ENCODE assay signal across 7 mouse cellular contexts in genomic region chr4:143412219-143413092, GRCm38 (mm10). TPM values are rescaled to one million over a fixed set of nuclear protein-coding genes. Genes with fewer than 3 reads are reported as not detected.
DNase-seq lines count a peak whose midpoint lies in the region; ATAC-seq lines count a peak whose summit lies in the region.

Gene Pramef8, plus strand, starts transcription at chr4:143412426.

- peak within 1 kb of the TSS; percentile 78 for H3K27ac ChIP-seq in embryonic facial prominence, embryonic 12.5 days
- H3K27ac ChIP-seq in limb, embryonic 11.5 days (replicated peaks; ENCODE audit: low read depth, low read length): peak within 1 kb of the TSS; percentile 45; the same call in 1 of the 2 replicates
- peak within 1 kb of the TSS; percentile 89 for H3K27ac ChIP-seq in midbrain, embryonic 14.5 days (replicated peaks; ENCODE audit: low read depth, low read length)

- under 1% methylated on average over 50 of the region's 50 CpGs for WGBS in embryonic facial prominence, embryonic 12.5 days
- WGBS in limb, embryonic 11.5 days: 1% methylated on average over 50 of the region's 50 CpGs
- under 1% methylated on average over 50 of the region's 50 CpGs for WGBS in midbrain, embryonic 14.5 days

- H3K4me3 ChIP-seq in embryonic facial prominence, embryonic 12.5 days: peak within 1 kb of the TSS; percentile 49
- peak within 1 kb of the TSS; percentile 52 for H3K4me3 ChIP-seq in limb, embryonic 11.5 days (ENCODE audit: low read depth, low read length)
- H3K4me3 ChIP-seq in midbrain, embryonic 14.5 days (replicated peaks; ENCODE audit: low read depth, low read length): peak within 1 kb of the TSS; percentile 54

- no peak within 1 kb of the TSS for H3K9ac ChIP-seq in embryonic facial prominence, embryonic 12.5 days
- peak within 1 kb of the TSS; percentile 43 for H3K9ac ChIP-seq in limb, embryonic 11.5 days (ENCODE audit: low read length)
- peak within 1 kb of the TSS; percentile 49 for H3K9ac ChIP-seq in midbrain, embryonic 14.5 days (replicated peaks; ENCODE audit: low read length)

- no peaks in the 10 kb centered on the region for H3K27me3 ChIP-seq in embryonic facial prominence, embryonic 12.5 days
- no peaks in the 10 kb centered on the region for H3K27me3 ChIP-seq in limb, embryonic 11.5 days (ENCODE audit: control insufficient read depth, insufficient read depth, low read length)
- H3K27me3 ChIP-seq in midbrain, embryonic 14.5 days (ENCODE audit: control insufficient read depth, insufficient read depth, low read length): no peaks in the 10 kb centered on the region

- ATAC-seq in embryonic facial prominence, embryonic 12.5 days (ENCODE audit: insufficient number of reproducible peaks, insufficient read depth, low FRiP score, low TSS enrichment): peak; percentile 85
- ATAC-seq in limb, embryonic 11.5 days (ENCODE audit: insufficient number of reproducible peaks, low FRiP score, low TSS enrichment, low read depth): peak; percentile 94
- ATAC-seq in midbrain, embryonic 14.5 days (ENCODE audit: low FRiP score, low TSS enrichment): peak; percentile 93

- peak within 1 kb of the TSS; percentile 48 for H3K4me2 ChIP-seq in embryonic facial prominence, embryonic 12.5 days (replicated peaks)
- H3K4me2 ChIP-seq in limb, embryonic 11.5 days (ENCODE audit: low read depth, severe bottlenecking): peak within 1 kb of the TSS; percentile 43
- H3K4me2 ChIP-seq in midbrain, embryonic 14.5 days (ENCODE audit: low read length): peak within 1 kb of the TSS; percentile 59

- H3K4me1 ChIP-seq in embryonic facial prominence, embryonic 12.5 days: no peaks in the 10 kb centered on the region
- no peaks in the 10 kb centered on the region for H3K4me1 ChIP-seq in limb, embryonic 11.5 days (ENCODE audit: control insufficient read depth, insufficient read depth, low read length)
- peaks cover 4% of the 10 kb centered on the region; the same call in 1 of the 2 replicates for H3K4me1 ChIP-seq in midbrain, embryonic 14.5 days (ENCODE audit: control insufficient read depth, insufficient read depth, low read length)

- H3K9me3 ChIP-seq in embryonic facial prominence, embryonic 12.5 days: peaks cover 5% of the 10 kb centered on the region; the same call in 1 of the 2 replicates
- no peaks in the 10 kb centered on the region for H3K9me3 ChIP-seq in limb, embryonic 11.5 days (ENCODE audit: control insufficient read depth, low read length)
- H3K9me3 ChIP-seq in midbrain, embryonic 14.5 days (ENCODE audit: control insufficient read depth, low read length): peaks cover 6% of the 10 kb centered on the region; the same call in 1 of the 2 replicates

- peak; percentile 82 for DNase-seq in adrenal gland, postnatal 25 days
- DNase-seq in heart, adult 11 months: peak; percentile 99
- peak; percentile 93 for DNase-seq in kidney, adult 18-20 months
- DNase-seq in limb, embryonic 11.5 days (ENCODE audit: low spot score): peak; percentile 94
- peak; percentile 96 for DNase-seq in midbrain, embryonic 14.5 days
- peak; percentile 76 to 80 for DNase-seq in spleen, adult 18-20 months

- peaks cover 31% of the 10 kb centered on the region for H3K36me3 ChIP-seq in embryonic facial prominence, embryonic 12.5 days
- peaks cover 3% of the 10 kb centered on the region; the same call in 1 of the 2 replicates for H3K36me3 ChIP-seq in limb, embryonic 11.5 days (ENCODE audit: control insufficient read depth, insufficient read depth, low read length)
- peaks cover 31% of the 10 kb centered on the region for H3K36me3 ChIP-seq in midbrain, embryonic 14.5 days (ENCODE audit: control insufficient read depth, insufficient read depth, low read length)

RNA-seq across cellular contexts. Expression of gene Pramef8, which starts in this region (rescaled TPM):
- 11.6 and 13.0 TPM in 2 replicates for total RNA-seq in adrenal gland, postnatal 25 days (2021)
- polyA plus RNA-seq in embryonic facial prominence, embryonic 12.5 days (2016; fragmentation: Nextera tagmentation; extraction: Ambion mirVana): 25.4 and 25.5 TPM in 2 replicates
- 16.8 and 19.7 TPM in 2 replicates for polyA plus RNA-seq in limb, embryonic 11.5 days (2014; fragmentation: Nextera tagmentation; extraction: Ambion mirVana)
- polyA plus RNA-seq in midbrain, embryonic 14.5 days (2014; fragmentation: Nextera tagmentation; extraction: Ambion mirVana): 14.2 and 22.4 TPM in 2 replicates

Comparison
In these comparisons a context has a peak if more than half of its experiments do, and no peak if none do; other contexts are left out.
1. Peak in every context shown above with its lines: DNase-seq, ATAC-seq, H3K4me3 ChIP-seq and H3K27ac ChIP-seq.